Mouse (Mus musculus): ENCODE measurements around the gene Npas2. TPM values are rescaled to one million over a fixed set of nuclear protein-coding genes. Genes with fewer than 3 reads are reported as not detected.

Gene Npas2
- total and polyA plus RNA-seq, 2 experiments from 2014 or later = 0.80 to 2.8 TPM

DNA sequence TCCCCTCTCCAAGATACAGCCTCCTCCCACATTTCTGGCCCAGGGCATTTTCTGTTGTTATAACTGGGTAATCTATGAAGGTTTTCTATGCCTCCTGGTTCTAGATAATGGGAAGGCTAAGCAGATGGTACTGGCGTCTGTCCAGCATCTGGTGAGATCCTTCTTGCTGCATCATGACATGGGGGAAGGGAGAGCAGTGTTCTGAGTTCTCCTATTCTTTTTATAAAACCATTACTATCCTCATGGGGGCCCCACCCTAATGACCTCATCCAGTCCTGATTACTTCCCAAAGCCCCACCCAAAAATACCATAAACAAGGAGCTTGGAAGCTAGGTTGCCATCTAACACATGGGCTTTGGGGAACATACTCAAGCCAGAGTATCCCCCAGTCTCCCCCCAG lies 155.5 kb downstream of the Npas2 start:
- DNase-seq (ENCODE audit: low spot score) = peak; percentile 20
- TF ChIP-seq CTCF (IDR thresholded peaks at IDR 0.05; ENCODE audit: low read depth) = no peak

DNA sequence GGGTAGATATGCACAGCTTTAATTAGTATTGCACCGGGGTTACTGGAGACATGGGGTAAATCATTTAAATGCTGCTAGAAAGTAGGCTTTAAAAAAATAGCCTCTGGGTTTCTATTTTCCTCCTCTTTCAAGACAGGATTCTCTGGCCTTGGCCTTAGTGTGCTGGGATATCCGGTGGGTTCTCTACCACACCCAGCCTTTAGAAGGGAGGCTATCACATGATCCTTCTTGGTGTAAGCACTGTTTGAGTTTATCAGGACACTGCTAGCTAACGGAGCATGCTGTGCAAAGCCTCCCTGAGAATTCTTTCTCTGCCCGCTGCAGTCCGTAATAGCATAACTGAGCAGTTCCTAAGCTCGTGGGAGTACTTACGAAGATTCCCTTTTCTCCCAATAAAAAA lies 155.9 kb downstream of the Npas2 start:
- Histone ChIP-seq H3K4me3 (ENCODE audit: low read length) (no peak overlapping the region), H3K9ac (replicated peaks; ENCODE audit: low read length) (no peak overlapping the region), H3K27ac (no peak overlapping the region), H3K9me3 (ENCODE audit: low read length) (peaks cover 4% of the 10 kb centered on the region; the same call in 1 of the 2 replicates), H3K4me2 (ENCODE audit: low read depth, low read length) (no peak overlapping the region), H3K27me3 (ENCODE audit: insufficient read depth, low read length) (no peaks in the 10 kb centered on the region), H3K36me3 (ENCODE audit: insufficient read depth, low read length) (no peaks in the 10 kb centered on the region), H3K4me1 (ENCODE audit: insufficient read depth, low read length) (no peaks in the 10 kb centered on the region)
- no peak for DNase-seq (ENCODE audit: low spot score)
- no peak for ATAC-seq
- TF ChIP-seq CTCF (IDR thresholded peaks at IDR 0.05; ENCODE audit: low read depth) = no peak
- WGBS = 77% methylated on average over 7 of the region's 7 CpGs

More for the DNA sequence above, 155.5 kb downstream of the Npas2 start:
- Histone ChIP-seq H3K9me3 (ENCODE audit: low read length) (peaks cover 4% of the 10 kb centered on the region; the same call in 1 of the 2 replicates), H3K4me3 (ENCODE audit: low read length) (no peak overlapping the region), H3K27ac (no peak overlapping the region), H3K36me3 (ENCODE audit: insufficient read depth, low read length) (no peaks in the 10 kb centered on the region), H3K27me3 (ENCODE audit: insufficient read depth, low read length) (no peaks in the 10 kb centered on the region), H3K4me2 (ENCODE audit: low read depth, low read length) (no peak overlapping the region), H3K9ac (replicated peaks; ENCODE audit: low read length) (no peak overlapping the region), H3K4me1 (ENCODE audit: insufficient read depth, low read length) (no peaks in the 10 kb centered on the region)
- WGBS = 52% methylated on average over 1 of the region's 1 CpGs
- ATAC-seq = no peak

- Histone ChIP-seq H3K4me3 (ENCODE audit: low read length) (peak overlapping the region; percentile 17), H3K9me3 (ENCODE audit: low read length) (no peaks in the 10 kb centered on the region), H3K4me2 (ENCODE audit: low read depth, low read length) (peak overlapping the region; percentile 52), H3K27ac (no peak overlapping the region), H3K36me3 (ENCODE audit: insufficient read depth, low read length) (no peaks in the 10 kb centered on the region), H3K4me1 (ENCODE audit: insufficient read depth, low read length) (0 out of 2 replicates have a peak, but pooled peaks cover 5% of the 10 kb centered on the region), H3K27me3 (ENCODE audit: insufficient read depth, low read length) (no peaks in the 10 kb centered on the region), H3K9ac (replicated peaks; ENCODE audit: low read length) (no peak overlapping the region; the same call in 1 of the 2 replicates)
- WGBS = 31% methylated on average over 24 of the region's 24 CpGs
- peak; percentile 35; the same call in 1 of the 2 replicates for TF ChIP-seq CTCF (IDR thresholded peaks at IDR 0.05; ENCODE audit: low read depth)
- ATAC-seq (0 out of 2 replicates have a peak, but pooled peaks have one; percentile 27), DNase-seq (ENCODE audit: low spot score) (no peak)
These were observed 168.4 kb downstream of the Npas2 start for GRCm38 (mm10) chr1:39361754-39362514.

- 56% methylated on average over 7 of the region's 7 CpGs for WGBS
- no peaks in the 10 kb centered on the region for H3K27me3 ChIP-seq (ENCODE audit: insufficient read depth, low read length)
- peak overlapping the region; percentile 52; the same call in 1 of the 2 replicates for H3K4me2 ChIP-seq (ENCODE audit: low read depth, low read length)
- no peak overlapping the region; the same call in 1 of the 2 replicates for H3K9ac ChIP-seq (replicated peaks; ENCODE audit: low read length)
- no peak for ATAC-seq
- TF ChIP-seq CTCF (IDR thresholded peaks at IDR 0.05; ENCODE audit: low read depth) = no peak
- no peak overlapping the region for H3K27ac ChIP-seq
- no peaks in the 10 kb centered on the region for H3K36me3 ChIP-seq (ENCODE audit: insufficient read depth, low read length)
- no peaks in the 10 kb centered on the region for H3K9me3 ChIP-seq (ENCODE audit: low read length)
- no peak for DNase-seq (ENCODE audit: low spot score)
- no peak overlapping the region for H3K4me3 ChIP-seq (ENCODE audit: low read length)
- H3K4me1 ChIP-seq (ENCODE audit: insufficient read depth, low read length) = 0 out of 2 replicates have a peak, but pooled peaks cover 5% of the 10 kb centered on the region
These were observed 169.0 kb downstream of the Npas2 start for GRCm38 (mm10) chr1:39362515-39362893.

DNA sequence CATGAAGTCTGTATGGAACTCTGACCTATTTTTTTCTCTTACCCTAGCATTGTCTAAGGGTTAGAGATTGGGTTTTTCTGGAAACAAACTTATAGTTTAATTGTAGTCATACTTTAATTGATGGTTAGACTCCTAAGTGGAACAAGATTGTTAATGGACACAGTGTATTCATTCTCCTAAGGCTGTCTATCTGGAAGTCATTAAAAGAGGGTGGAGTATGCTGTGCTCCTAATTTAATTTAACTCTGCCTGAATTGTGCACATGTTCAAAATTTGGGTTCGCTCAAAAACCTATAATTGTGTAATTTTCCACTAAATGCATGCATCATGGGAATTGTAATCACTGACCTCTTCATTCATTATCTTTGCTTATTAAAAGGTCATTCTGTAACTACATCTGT lies 172.0 kb downstream of the Npas2 start:
- WGBS = 79% methylated on average over 1 of the region's 1 CpGs
- H3K4me2 ChIP-seq (ENCODE audit: low read depth, low read length) = no peak overlapping the region

GRCm38 (mm10) chr1:39367045-39367444 lies 173.5 kb downstream of the Npas2 start:
- DNase-seq (ENCODE audit: low spot score) (no peak), ATAC-seq (no peak)
- TF ChIP-seq CTCF (IDR thresholded peaks at IDR 0.05; ENCODE audit: low read depth) = no peak
- peaks cover 6% of the 10 kb centered on the region; the same call in 1 of the 2 replicates for H3K4me1 ChIP-seq (ENCODE audit: insufficient read depth, low read length)
- H3K4me2 ChIP-seq (ENCODE audit: low read depth, low read length) = peak overlapping the region; percentile 76
- 17% methylated on average over 6 of the region's 6 CpGs for WGBS
- peaks cover 19% of the 10 kb centered on the region for H3K36me3 ChIP-seq (ENCODE audit: insufficient read depth, low read length)
- H3K9me3 ChIP-seq (ENCODE audit: low read length) = no peaks in the 10 kb centered on the region
- H3K27me3 ChIP-seq (ENCODE audit: insufficient read depth, low read length) = no peaks in the 10 kb centered on the region
- peak overlapping the region; percentile 60 for H3K9ac ChIP-seq (replicated peaks; ENCODE audit: low read length)
- peak overlapping the region; percentile 93 for H3K27ac ChIP-seq
- peak overlapping the region; percentile 73 for H3K4me3 ChIP-seq (ENCODE audit: low read length)

More for the DNA sequence above, 172.0 kb downstream of the Npas2 start:
- Histone ChIP-seq H3K27ac (no peak overlapping the region), H3K4me3 (ENCODE audit: low read length) (no peak overlapping the region), H3K36me3 (ENCODE audit: insufficient read depth, low read length) (peaks cover 8% of the 10 kb centered on the region), H3K4me1 (ENCODE audit: insufficient read depth, low read length) (peaks cover 10% of the 10 kb centered on the region; the same call in 1 of the 2 replicates), H3K9ac (replicated peaks; ENCODE audit: low read length) (no peak overlapping the region), H3K9me3 (ENCODE audit: low read length) (no peaks in the 10 kb centered on the region), H3K27me3 (ENCODE audit: insufficient read depth, low read length) (no peaks in the 10 kb centered on the region)
- TF ChIP-seq CTCF (IDR thresholded peaks at IDR 0.05; ENCODE audit: low read depth) = no peak
- ATAC-seq (no peak), DNase-seq (ENCODE audit: low spot score) (no peak)
